Mouse (Mus musculus) left cerebral cortex, postnatal 36 days (tissue): Measurements from ENCODE around the gene Prdm11. TPM values are rescaled to one million over a fixed set of nuclear protein-coding genes. Genes with fewer than 3 reads are reported as not detected.

Source experiments
- DNase-seq, 2 experiments: peaks; one replicate each; pipeline ENCODE4 v3.0.0; 2021 to 2022; ENCODE audit warnings: low spot score in 2 of 2, mixed read lengths in 1 of 2
- intact Hi-C: fragments of 180-260 bp; cut with DNase I; formaldehyde crosslinking; loops from one replicate; pipeline ENCODE4 v1.15.1; 2025
- total RNA-seq, 2 experiments: library from RNA; stranded (reverse); gene quantifications; 2 replicates each; pipeline ENCODE4 v1.2.3; 2021

Prdm11 gene
- total RNA-seq, 2 experiments from 2014 or later: 21.0 to 25.1 TPM

- intact Hi-C loops: loop anchor here (5.0 kb wide), 1 partner anchor 72 kb away; the partner anchor contains the start of gene Prdm11
- DNase-seq: no peak
These were observed 70.8 kb downstream of the Prdm11 start for GRCm38 (mm10) chr2:92975031-92975790.

- no peak for DNase-seq
- intact Hi-C loops: no loop called here
These were observed 72.3 kb downstream of the Prdm11 start for GRCm38 (mm10) chr2:92973646-92974045.

DNA sequence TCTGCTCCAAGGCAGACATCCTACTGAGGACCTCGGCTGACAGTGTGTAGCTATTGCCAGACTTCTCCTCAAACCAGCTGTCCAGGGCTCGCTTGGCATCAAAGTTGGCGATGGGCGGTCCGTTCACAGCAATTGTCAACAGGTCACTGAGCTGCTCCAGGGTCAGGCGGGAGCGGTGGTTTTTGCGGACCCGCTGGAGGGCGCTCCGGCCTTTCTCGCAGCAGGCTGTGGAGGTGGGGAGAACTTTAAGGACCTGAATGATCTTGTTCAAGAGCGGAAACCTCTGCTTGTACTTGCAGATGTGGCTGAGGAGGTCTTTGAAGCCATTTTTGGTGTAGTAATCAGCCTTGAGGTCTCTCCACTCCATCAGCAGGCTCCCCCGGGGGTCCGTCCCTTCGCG, 73.9 kb downstream of the Prdm11 start:
- intact Hi-C loops: no loop called here
- no peak for DNase-seq

DNA sequence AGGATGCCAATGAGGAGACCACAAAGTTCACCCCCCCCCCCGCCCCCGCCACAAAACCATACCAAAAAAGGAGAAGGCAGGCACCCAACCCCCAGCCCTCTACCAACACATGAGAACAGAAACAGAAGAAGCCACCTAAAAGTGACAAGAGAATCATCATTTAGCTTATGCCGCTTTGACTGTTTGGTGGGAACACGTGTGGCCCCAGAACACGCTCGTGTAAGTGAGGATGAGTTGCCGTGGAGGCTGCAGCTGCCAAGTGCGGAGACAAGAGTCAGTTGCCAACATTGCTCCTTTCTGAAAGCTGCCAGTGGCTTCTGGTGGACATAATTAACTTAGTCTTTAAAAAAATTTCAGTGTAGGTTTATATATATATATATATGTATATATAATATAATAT, 74.4 kb downstream of the Prdm11 start:
- no peak for DNase-seq
- intact Hi-C loops: no loop called here

DNA sequence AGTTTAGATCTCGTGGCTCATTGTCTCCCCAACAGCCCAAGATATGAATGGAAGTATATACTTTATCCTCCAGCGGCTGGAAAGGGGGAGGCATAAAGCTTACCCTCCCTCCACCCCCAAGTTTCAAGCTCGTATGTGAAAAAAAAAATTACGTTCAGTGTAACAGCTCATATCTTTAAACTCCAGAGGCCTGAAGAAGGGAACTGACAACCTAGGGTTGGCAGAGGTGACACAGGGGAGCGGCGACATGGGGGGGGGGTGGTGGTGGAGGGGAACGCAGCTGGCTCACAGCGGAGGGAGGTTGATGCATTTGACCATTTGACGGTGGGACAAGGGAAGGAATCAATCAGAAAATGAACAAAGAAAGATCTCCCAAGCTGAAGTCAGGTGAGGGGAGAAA, 74.9 kb downstream of the Prdm11 start:
- DNase-seq: no peak
- intact Hi-C loops: no loop called here

GRCm38 (mm10) chr2:92967839-92968166, 78.2 kb downstream of the Prdm11 start:
- intact Hi-C loops: no loop called here
- DNase-seq: no peak

- intact Hi-C loops: no loop called here
- no peak for DNase-seq
These were observed 78.7 kb downstream of the Prdm11 start for GRCm38 (mm10) chr2:92967032-92967838.

GRCm38 (mm10) chr2:92966257-92966656, 79.7 kb downstream of the Prdm11 start:
- DNase-seq: no peak
- intact Hi-C loops: no loop called here

DNA sequence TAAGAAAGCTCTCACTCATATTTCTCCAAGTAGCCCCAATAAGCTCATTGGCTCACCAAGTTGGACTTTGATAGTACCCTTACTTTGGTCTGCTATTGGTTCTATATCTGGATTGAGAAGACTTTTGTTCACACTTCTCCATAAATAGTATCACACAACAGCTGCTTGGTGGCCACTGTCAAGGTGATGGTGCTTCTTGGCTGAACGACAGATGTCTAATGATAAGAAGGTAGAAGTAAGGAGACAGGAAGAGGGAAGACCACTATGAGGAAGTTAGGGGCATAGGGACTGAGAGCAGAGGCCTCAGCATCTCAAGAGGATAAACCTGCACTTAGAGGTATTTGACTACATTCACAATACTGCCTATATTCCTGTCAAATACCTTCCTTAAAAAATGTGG, 81.6 kb downstream of the Prdm11 start:
- DNase-seq: no peak
- intact Hi-C loops: no loop called here

DNA sequence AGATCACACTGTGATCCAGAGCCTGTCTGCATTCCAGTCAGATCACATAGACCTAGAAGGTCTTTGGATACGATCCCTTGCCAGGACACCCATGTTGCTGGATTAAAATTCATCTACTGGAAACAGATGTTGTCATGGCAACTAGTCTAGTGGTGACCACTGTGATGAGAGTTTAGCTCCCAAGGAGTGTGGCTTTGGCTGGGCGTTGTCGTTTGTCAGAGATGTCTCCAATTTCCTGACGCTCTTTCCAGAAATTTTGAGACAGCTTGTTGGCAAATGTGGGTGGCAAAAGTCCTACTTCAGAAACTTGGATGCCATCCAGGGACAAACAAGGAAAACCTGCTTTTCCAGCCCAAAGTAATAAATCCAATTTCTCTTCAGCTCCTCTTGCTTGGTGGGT, 87.3 kb downstream of the Prdm11 start:
- no peak for DNase-seq
- intact Hi-C loops: no loop called here

- intact Hi-C loops: no loop called here
- no peak for DNase-seq
These were observed 89.0 kb downstream of the Prdm11 start for GRCm38 (mm10) chr2:92956943-92957342.

- DNase-seq: peak; percentile 72 to 80
- intact Hi-C loops: loop anchor here (2.0 to 5.0 kb wide), 2 partner anchors 37 to 50 kb away; partner anchors contain the start of gene Syt13
These were observed 91.4 kb downstream of the Prdm11 start for GRCm38 (mm10) chr2:92954404-92955114.

GRCm38 (mm10) chr2:92953450-92953849, 92.5 kb downstream of the Prdm11 start:
- intact Hi-C loops: loop anchor here (5.0 kb wide), 1 partner anchor 36 kb away; the partner anchor contains the start of gene Syt13
- DNase-seq: no peak

DNA sequence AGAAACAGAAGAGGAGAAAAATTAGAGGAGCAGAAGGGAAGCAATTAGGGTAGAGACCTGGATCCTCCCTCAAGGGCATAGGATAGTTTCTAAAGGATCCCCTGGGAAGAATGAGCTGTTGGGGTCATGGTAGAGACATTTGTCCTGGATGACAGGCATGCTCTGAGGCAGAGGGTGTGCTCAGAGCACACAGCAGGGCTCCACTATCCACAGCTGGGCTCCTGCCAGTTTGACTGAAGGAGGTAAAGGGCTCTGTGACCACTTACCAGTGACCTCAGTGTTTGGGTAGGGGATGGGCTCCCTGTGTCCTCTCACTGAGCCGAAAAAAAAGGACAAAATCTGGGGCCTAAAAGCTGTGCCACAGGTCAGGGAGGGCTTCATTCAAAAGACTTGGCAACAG, 96.4 kb downstream of the Prdm11 start:
- no peak for DNase-seq
- intact Hi-C loops: no loop called here

GRCm38 (mm10) chr2:92948699-92949300, 97.2 kb downstream of the Prdm11 start:
- intact Hi-C loops: no loop called here
- no peak for DNase-seq

DNA sequence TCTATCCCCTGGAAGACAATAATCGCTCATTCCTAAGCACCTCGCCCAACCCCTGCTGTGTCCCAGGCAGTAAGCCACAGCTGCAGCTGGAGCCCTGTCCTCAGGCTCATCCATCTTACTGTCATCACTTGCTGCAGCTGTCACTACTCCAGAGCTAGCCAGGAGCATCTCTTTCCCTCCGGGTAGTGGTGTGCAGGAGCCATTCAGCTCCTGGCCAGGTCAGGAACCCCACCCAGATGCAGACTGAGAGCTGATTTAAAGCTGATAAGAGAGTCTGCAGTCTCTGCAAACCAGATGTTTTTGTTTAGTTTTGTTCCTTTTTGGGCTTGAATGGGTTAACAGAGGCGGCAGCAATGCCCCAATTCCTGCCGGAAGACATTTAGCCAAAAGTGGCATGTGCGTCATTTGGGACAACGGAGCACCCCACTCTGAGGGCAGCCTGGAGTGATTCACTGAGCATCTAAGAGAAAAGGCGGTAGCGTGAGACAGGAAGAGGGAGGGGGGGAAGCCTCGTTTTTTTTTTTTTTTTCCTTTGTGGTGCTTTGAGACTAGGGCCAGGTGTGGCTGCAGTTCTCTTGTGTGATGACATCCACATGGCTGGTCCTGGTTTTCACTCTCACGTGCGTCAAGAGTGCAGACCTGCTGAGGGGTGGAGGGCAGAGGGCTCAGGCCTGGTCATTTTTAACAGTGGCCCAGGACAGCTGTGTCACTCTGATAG, 97.8 kb downstream of the Prdm11 start:
- intact Hi-C loops: no loop called here
- DNase-seq: peak in 1 of 2 experiments; percentile 50

DNA sequence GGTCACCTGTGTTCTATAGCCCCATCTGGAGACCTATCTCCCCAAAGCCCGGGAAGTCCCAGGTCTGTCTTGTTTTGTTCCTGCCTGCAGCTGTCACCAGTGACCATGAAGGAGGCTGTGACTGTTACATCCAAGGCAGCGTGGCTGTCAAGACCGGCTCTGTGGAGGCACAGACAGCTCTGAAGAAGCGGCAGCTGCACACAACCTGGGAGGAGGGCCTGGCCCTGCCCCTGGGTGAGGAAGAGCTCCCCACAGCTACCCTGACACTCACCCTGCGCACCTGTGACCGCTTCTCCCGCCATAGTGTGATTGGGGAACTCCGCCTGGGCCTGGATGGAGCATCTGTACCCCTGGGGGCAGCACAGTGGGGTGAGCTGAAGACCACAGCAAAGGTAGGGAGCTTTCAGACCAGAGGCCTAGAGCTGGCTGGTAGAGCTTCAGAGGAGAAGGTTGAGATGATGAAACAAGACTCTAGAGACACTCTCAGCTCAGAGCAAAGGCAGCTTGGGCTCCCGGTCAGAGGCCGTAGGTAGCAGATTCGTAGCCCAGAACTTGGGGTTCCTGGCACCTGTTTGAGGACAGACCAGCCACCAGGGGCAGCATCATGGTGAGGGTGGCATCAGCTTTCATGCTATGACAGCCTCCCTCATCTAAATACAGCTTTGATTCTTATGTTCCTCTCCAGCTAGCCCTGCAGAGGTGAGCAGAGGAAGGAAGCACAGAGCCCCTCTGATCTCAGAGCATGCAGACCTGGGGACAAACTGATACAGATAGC, 100.0 kb downstream of the Prdm11 start:
- intact Hi-C loops: no loop called here
- no peak for DNase-seq

DNA sequence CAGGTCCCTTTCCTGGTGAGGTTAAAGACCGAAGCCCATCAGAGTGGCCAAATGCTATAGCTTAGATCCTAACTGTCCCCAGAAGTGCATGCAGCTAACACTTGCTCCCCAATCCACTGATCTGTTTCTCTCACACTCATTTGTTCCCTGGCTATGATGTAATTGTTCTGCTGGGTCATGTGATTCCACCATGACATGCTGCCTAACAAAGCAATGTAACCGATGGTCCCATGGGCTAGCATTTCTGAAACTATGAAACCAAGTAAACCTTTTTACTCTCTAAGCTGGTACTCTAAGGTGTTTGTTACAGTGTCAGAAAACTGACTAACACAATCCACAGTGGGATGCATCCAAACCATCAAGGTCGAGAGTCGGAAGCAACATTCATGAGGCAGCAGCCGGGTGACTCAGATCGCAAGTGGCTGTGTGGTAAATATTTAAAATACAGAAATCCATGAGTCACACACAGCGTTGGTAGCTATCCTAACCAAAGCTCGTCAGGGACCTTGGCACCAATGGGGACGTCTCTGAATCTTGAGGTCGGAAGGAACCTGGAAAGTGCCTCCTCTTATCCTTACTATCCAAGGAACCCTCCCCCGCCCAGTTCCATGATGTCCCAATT, 100.7 kb downstream of the Prdm11 start:
- intact Hi-C loops: no loop called here

More for the DNA sequence above, 100.7 kb downstream of the Prdm11 start:
- no peak for DNase-seq
